Mouse (Mus musculus): ENCODE measurements at regions not wholly inside any gene's neighbourhood (a gene's known extent, or its start where the extent isn't known, plus 50 kb on each side); places are given as distances from the start of the nearest gene placed in this dataset.

DNA sequence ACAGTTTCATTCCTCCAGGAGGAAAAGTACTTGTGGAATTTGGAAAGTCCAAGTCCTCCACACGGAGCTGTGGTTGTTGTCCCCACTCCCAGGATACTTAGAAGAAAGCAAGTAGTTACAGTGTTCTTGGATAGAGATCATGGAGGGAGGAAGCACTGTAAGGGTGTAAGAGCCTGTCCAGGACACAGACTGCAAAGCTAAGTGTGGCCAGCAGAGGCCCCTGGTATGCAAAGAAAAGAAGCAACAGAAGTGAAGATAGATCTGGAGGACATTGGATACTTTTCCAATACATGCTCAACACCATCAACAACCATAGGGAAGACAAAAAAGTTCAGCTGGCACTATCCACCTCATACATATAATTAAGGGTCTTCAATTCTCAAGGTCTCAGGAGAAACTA, 197.4 kb downstream of the Meis1 start:
- no peak for DNase-seq (ENCODE audit: low spot score in 2 of 2)

DNA sequence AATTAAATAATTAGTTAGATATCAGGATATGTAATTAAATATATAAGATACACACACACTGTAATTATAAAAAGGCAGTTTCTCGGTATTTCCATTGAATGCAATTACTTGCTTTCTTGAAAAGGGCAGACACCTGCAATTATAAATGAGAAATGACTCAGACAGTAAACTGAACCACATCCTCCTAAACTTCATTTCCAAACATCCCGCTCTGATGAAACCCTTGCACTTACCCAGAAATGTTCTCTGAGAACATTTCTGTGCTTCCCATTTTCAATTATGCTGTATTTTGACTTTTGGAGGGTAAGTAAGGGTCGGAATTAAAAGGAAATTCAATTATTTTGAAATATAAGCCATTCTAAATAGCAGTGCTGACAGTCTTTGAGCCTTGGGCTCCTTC, 204.7 kb downstream of the Meis1 start:
- DNase-seq (ENCODE audit: low spot score in 2 of 2): no peak

DNA sequence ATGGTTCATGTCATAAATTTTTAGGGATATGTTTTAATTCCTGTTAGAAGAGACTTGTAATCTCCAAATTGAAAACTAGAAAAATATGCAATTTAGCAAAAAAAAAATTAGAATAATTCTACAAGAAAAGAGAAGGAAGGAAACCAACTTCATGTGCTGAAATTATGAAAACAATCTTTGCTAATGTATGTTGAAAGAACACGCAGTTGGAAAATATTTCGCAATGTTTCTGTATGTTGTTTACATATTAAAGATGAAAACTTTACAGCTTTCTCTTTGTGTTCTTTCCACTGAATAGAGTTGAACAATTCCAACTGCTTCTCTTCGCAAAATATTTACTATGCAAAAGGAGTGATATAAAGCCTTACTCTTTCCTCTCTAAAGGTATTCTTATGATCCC, 251.3 kb downstream of the Meis1 start:
- no peak for DNase-seq (ENCODE audit: low spot score in 2 of 2)

DNA sequence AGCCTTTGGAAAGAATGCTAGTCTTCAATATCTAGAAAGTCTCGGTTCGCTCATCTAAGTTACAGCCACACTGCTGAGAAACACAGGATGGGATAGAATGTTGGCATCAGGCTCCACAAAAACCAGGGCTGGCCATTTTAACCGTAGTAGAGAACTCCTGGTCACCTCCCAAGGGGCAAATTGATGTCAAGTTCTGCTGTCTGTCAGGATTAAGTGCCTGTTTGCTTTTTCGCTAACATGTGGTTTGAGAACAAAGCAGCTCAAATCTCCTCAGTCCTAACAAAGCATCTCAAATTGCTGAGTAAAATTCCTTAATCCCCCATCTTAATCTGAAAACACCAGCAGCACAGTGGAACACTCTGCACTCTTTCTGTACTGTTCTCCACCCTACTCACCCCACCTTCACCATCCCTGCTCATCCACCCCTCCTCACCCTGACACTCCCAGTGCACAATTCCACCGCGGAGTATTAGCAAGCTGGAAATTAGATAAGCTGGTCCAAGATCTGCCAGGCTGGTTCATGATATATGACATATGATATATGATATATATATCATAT, 252.2 kb downstream of the Meis1 start:
- DNase-seq (ENCODE audit: low spot score in 2 of 2): no peak

DNA sequence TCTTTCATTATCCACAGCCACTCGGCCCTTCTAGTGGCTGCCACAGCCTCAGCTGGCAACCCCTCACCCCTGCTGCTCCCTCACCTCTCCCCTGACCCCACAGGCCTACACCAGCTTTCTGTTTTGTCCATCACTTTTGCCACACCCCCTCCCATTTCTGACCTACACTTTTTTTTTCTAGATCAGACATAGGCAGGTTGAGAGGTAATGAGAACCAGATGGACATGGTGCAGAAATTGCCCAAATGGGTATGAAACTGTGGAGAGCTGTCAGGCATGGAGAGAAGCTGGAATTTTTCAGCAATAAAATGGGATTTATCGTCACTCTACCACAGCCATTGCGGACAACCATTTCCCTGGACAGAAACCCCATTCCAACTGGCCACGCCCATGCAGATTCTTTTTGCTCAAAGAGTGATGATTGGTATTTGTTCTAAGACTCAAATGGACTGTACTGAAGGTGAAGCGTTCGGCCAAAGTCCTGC, 260.2 kb downstream of the Meis1 start:
- no peak for DNase-seq (ENCODE audit: low spot score in 2 of 2)

DNA sequence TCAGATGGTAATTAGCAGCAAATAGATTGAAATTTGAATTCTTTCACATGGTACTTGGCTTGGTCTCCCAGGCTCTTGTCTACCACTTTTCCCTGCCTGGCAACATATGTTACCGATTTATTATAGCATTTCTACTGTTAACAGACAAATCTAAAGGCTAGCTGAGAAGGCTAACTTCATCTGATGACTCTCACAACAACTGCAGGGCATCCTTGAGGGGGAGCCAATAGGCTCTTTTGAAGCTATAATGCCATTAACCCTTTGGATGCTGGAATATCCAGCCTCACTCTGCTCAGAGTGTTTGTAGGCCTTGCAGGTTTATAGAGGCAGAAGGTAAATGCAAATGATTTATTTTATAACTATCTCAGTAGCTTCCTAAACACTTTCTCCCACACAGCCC, 262.2 kb downstream of the Meis1 start:
- no peak for DNase-seq (ENCODE audit: low spot score in 2 of 2)

DNA sequence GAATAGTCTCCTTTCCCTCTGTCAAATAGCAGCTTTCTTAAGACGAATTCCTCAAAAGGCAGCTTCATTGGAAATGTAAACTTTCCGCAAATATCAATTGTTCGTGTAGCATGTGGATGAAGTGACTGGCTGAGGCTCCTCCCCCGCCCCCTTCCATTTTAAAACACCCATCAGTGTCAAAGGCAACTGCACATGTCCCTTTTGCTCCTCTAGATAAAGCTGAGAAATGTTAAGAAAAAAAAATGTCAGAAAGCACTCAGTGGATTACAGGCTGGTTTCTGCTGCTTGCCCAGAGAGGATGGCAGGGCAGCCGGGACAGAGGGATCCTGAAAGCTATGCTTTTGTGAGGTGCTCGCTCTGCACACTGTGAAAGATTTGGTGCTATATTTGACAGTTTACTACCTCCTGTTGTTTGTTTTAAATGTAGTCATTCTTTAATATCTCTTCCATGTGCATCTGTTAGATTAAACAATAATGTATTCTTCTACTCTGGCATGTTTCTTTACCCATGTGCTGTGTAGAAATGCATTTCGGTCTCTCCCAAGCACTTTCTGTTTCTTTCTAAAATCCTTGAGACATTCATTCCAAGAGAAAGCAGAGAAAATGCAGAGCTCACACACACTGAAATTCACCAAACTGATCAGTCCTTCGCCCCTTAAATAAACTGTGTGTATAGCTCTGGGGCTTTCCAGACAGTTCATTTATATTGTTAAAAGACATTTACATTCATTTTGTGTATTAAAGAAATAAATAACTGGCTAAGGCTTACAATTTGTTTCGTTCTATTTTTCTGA, 263.9 kb downstream of the Meis1 start:
- no peak for DNase-seq (ENCODE audit: low spot score in 2 of 2)

DNA sequence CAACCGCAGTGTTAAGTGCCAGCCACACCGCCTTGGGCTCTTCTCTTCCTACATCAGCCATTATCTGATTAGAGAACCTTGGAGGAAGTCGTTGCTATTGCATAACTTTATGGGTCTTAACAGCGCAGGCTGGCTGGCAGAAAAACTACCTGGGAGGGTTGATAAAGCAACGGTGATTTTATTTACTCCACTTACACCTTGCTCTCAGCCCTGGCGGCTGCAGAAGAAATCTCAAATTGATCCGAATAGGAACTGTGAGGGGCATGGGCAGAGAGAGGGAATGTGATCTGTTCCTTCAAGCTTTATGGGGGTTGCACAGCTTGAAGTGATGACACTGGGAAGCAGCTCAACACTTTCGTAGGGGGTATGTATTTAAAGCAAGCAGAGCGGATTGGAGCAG, 264.9 kb downstream of the Meis1 start:
- no peak for DNase-seq (ENCODE audit: low spot score in 2 of 2)

DNA sequence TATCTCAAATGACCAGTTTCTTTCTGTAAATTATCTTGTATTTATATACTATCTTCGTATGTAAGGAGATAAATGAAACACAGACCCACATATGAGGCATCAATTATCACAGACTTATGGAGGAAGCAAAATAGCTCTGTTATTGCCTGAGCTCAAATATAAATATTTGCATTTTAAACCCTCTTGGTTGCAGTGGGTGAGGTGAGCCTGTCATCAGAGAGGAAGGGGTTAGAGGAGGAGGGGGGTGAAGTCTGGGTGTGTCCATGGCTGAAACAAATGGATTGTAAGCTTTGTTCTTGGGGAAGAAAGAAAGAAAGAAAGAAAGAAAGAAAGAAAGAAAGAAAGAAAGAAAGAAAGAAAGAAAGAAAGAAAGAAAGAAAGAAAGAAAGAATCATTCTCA, 265.5 kb downstream of the Meis1 start:
- DNase-seq (ENCODE audit: low spot score in 2 of 2): no peak

DNA sequence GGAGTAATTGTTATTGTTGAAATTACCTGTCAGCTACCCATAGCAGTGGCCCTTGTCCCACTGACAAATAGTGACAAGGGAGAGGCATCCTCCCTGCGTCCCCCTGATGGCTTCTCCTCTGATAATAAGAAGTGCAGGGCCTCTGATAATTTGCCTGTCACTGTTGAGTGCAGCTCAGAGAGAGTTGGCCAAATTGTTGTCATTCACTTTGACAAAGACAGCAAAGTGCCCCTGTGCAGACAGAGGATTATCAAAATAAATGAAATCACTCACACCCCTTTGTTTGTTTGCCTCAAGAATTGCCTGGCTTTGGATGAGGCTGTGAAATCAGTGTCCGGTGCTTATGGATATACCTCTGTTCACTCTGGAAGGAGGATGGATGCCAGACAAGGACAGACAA, 266.3 kb downstream of the Meis1 start:
- no peak for DNase-seq (ENCODE audit: low spot score in 2 of 2)

DNA sequence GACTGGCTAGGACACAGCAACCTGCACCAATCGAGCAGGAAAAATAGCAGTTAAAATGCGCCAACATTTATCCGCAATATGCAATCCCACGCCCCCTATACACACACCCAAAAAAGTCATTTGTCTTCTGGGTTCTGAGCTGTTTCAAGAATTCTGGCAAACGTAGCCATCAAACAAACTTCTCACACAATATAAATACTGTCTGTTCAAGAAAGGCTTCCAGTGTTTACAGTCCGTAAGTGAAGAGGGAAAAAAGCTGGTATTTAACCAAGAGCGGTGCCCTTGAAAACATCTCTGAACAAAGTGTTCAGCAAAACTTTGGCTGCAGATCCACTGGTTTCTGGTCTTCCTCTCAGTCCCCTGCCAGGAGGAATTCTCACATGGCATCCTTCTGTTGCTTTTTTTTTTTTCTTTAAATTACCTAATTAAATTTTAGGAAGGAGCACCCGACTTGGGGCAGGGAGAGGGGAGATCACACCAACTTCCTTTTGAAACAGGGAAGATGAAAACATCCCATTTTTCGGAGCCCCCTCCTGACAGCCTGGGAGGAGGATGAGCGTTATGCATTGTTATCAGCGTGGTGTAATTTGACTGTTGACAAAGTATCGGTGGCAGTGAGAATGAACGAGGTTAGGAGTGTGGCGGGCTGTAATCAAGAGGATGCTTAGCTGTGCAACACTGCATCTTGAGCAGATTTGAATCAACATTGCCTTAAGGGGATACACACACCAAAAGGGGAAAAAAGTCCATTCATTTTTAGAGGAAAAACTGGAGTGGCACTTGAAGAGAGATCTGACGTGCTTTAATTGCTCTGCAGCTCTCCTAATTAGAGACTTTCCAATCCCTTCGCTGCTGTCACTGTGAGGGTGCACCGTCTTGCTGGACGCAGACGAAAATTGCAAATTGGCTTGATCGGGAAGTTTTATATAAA, 267.6 kb downstream of the Meis1 start:
- no peak for DNase-seq (ENCODE audit: low spot score in 2 of 2)

DNA sequence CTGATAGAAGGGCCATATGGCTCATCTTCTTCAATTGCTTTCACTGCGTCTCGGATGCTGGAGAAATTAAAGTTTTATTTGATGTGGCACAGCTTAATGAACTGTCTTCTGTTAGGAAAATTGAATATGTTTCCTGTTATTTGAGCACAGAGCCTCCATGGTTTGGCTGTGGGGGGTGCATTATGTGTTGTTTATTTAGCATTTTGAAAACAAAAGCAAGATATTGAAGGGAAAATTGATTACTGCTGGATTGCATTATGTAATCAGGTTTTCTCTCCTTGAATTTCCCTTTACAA, 268.8 kb downstream of the Meis1 start:
- DNase-seq (ENCODE audit: low spot score in 2 of 2): no peak

DNA sequence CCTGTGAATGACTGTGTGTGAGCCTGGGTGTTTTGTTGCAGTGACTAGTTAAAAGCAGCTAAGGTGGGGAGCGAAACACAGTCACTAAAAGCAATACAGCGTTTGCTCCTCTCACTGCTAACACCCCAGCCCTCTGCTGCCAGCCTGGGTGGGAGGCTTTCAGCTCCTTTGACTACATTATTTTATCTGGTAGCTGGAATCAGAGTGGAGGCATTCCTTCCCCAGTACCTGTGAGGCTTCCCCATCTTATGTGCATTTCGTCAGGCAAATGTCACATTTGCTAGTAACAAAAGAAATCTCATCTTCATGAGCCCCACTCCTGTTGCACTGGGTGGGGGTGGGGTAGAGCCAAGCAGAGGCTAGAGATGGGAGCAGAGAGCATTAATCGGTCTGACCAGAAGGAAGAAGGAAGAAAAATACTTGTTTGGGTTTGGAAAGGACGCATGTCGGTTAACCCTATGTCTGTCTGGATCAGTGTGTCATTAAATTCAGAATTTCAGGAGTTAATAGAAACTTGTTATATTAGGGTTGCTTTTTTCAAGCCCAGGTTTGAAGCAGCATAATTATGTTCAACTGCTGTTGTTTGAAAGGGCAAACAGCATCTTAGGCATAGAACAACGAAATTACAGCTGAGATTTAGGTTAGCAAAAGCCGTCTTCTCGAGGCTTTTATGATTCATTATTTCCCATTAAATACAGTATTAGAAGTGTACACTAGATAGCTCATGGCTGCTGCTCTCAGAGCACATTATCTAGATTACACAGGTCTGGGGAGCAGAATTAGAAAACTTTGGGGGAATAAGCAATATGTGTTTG, 269.3 kb downstream of the Meis1 start:
- no peak for DNase-seq (ENCODE audit: low spot score in 2 of 2)

DNA sequence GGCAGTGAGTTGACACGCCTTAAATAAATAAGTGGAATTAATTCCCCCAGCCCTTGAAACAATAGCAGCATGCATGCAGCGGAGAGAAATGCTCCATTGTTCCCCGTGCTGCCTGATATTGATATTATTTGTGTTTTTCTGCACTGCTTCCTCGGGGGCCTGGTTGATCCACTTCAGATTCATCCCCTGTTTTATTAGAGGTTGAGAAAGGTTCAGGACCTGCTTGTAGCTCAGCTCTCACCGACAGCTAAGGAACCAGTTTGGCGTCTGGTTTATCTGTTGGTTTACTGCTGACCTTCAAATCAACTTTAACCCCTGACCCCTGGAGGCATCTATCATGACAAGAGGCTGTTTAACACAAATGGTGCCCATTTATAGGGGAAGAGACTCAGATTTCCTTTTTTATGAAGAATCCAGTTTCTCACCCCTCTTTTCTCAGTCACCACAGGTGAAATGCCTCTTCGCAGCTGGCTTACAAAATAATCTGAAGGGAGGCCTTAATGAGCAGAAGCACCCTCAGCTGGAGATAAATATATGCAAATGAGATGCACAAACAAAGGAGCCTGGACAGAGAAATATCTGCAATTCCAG, 270.8 kb downstream of the Meis1 start:
- no peak for DNase-seq (ENCODE audit: low spot score in 2 of 2)

DNA sequence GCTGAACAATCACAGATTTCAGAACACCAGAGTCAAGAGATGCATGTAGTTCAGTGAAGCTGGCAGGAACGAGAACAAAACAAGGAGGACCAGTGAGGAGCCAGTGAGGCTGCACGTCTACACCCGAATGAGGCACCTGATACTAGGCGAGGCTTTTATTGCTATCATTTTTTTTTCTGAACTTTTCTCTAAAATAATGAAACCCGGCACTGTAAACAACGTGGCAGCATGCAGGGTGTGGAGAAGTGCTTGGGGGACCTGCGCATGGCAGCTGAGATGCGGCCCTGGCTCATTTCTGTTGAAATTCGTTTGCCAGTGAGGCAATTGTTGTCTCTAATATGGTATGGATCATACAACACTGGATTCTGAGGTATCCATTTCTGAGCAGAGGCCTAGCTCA, 271.4 kb downstream of the Meis1 start:
- no peak for DNase-seq (ENCODE audit: low spot score in 2 of 2)

DNA sequence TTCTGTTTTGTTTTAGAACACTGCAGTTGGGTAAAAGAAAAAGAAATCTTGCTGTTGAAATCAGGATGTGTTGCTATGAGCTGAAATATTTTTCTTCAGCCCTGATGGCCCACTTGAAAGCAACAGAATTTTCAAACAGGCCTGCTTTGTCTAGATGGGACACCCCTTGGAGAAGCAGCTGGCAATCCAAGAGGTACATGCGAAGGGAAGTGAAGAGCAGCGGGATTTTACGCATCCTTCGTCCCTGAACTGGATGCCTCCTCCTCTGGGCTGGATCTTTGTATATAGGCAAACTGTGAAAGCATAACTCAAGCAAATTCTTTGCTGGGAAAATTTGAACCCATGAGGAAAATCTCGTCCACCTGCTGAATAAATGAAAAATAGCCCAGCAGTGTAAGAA, 272.3 kb downstream of the Meis1 start:
- no peak for DNase-seq (ENCODE audit: low spot score in 2 of 2)

DNA sequence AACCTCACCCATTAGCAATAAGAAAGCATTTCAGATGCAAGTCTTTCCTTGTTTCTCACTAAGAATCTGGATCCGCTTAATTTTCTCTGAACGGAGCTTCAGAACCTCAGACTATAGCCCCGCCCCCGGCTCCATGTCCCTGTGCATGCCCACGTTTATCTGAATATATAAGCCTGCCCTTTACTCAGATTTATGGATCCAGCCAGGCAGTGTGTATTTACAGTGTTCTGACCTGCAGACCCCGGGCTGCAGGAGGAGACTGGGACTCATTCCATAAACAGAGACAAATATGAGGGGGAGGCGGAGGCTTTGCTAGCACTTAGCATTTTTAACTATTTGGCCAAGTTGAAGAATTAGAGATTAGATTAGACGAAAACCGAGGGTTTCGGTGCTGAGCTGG, 272.9 kb downstream of the Meis1 start:
- DNase-seq (ENCODE audit: low spot score in 2 of 2): no peak

DNA sequence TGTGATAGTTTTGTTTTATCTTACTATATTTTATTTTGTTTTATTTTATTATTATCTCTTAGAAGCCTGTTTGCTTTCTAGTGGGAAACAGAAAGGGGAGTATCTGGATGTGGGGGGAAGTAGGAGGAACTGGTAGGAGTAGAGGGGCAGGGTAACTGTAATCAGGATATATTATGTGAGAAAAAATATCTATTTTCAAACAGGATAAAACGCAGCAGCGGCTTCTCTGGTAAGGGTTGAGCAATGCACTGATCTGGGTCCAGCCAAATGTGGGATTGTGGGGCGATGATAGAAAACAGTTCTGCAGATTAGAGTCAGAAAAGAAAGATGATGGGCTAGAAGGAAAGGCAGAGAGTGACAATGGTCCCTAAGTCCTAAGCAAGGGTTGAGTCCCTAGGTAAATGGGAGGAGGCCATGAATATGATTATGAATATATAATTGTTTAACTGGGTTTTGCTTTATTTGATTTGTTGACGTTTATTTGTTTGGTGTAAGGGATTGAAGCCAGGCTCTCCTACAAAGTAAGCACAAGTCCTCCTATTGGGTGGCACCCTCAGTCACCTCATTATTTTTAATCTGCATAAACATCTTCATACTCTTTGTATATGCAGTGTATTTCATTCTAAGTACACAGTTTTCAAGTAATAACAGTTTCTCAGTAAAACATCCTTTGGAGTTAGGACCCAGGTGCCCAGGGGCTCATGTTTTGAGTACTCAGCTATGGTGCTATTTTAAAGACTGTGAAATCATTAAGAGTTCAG, 283.7 kb downstream of the Meis1 start:
- DNase-seq (ENCODE audit: low spot score in 2 of 2): no peak

DNA sequence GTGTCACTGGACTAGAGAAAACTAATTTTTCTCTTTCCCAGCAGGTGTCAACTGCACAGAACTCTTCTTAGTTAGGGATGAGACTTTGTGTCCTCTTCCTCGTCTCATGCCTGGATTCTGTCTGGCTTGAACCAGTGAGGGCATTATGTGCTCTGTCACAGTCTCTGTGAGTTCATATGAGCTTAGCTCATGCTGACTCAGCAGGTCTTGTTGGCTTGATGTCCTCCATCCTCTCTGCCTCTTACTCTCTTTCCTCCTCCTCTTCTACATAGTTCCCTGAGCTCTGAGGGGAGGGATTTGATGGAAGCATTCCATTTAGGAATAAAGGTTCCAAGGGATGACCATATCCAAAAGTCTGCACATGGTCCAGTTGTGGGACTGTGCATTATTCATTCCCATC, 284.7 kb downstream of the Meis1 start:
- DNase-seq (ENCODE audit: low spot score in 2 of 2): no peak

DNA sequence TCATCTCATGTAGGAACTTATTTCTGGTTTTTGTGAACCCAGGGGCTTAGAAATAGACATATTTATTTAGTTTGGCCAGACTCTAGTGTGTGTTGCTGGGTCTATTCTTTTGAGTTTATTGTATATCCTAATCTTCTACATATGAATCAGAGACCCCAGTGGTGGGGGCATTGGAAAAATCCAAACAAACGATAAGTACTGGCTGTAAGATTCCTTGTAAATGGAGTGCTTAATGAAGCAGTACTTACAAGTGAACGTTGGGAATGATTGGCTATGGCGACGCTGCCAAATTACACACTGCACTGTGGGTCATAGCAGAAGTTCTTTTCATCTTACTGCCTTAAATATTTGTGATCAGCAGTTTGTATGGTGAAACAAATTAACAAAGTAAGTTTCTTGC, 289.0 kb downstream of the Meis1 start:
- DNase-seq (ENCODE audit: low spot score in 2 of 2): no peak

DNA sequence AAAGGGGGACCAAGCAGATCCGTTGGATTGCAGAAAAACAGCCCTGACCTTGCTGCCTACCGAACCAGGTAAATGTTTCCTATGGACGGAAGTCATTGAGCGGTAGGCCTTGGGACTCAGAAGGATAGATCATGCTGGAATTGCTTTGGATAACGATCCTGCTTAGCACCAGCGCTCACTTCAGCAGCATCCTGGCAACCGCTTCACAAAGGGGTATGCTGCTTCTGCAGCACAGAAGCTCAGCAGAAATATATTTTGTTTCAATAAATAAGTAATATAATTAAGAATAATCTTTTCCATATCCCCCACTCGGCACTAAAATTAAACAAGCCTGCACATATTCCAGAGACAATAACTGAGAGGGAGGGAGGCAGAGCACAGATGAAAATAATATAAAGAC, 296.0 kb downstream of the Meis1 start:
- DNase-seq (ENCODE audit: low spot score in 2 of 2): no peak
